Mouse (Mus musculus) heart, postnatal 0 days (tissue): ENCODE measurements at regions not wholly inside any gene's neighbourhood (a gene's known extent, or its start where the extent isn't known, plus 50 kb on each side); places are given as distances from the start of the nearest gene placed in this dataset.

Experiments
- ATAC-seq: fragments of 200-750 bp; cut with Nextera tagmentation; 2 replicates; pipeline ENCODE4 v1.8.0; 2017; ENCODE audit warnings: low read depth, moderate number of reproducible peaks, moderate library complexity; ENCODE audit not compliant: insufficient read depth
- DNase-seq: peaks from one replicate; pipeline ENCODE4 v3.0.0-alpha.2; 2016; ENCODE audit warnings: low spot score
- H3K27ac ChIP-seq: fragments of 300-500 bp; sonication (generic); 2 replicates; pipeline ENCODE4 v1.5.1; 2014; ENCODE audit warnings: low read depth, mild to moderate bottlenecking
- H3K27me3 ChIP-seq: fragments of 300-500 bp; sonication (generic); 2 replicates; pipeline ENCODE4 v1.6.1; 2014; ENCODE audit warnings: low read length, mixed read lengths; ENCODE audit not compliant: control insufficient read depth, insufficient read depth
- H3K36me3 ChIP-seq: fragments of 300-500 bp; sonication (generic); replicated peaks from 2 replicates; pipeline ENCODE4 v1.6.1; 2014; ENCODE audit warnings: low read length, mixed read lengths; ENCODE audit not compliant: control insufficient read depth, insufficient read depth
- H3K4me1 ChIP-seq: fragments of 300-500 bp; sonication (generic); 2 replicates; pipeline ENCODE4 v1.6.1; 2014; ENCODE audit warnings: antibody characterized with exemption; ENCODE audit not compliant: control insufficient read depth, insufficient read depth
- H3K4me2 ChIP-seq: fragments of 300-500 bp; sonication (generic); 2 replicates; pipeline ENCODE4 v1.6.1; 2014; ENCODE audit warnings: low read depth, mild to moderate bottlenecking, low read length, moderate library complexity
- H3K4me3 ChIP-seq: fragments of 300-500 bp; sonication (generic); 2 replicates; pipeline ENCODE4 v1.5.1; 2014; ENCODE audit warnings: low read depth, low read length
- H3K9ac ChIP-seq: fragments of 300-500 bp; sonication (generic); replicated peaks from 2 replicates; pipeline ENCODE4 v1.6.1; 2014; ENCODE audit warnings: low read depth, low read length, mixed read lengths
- H3K9me3 ChIP-seq: fragments of 300-500 bp; sonication (generic); replicated peaks from 2 replicates; pipeline ENCODE4 v1.6.1; 2016; ENCODE audit warnings: low read length; ENCODE audit not compliant: control insufficient read depth
- CTCF ChIP-seq: IDR thresholded peaks from 2 replicates; pipeline ENCODE4 v1.5.1; 2016; ENCODE audit warnings: antibody characterized with exemption, control low read depth, low read depth
- EP300 ChIP-seq: IDR thresholded peaks from 2 replicates; pipeline ENCODE4 v1.6.1; 2016; ENCODE audit warnings: antibody characterized with exemption, low read depth
- WGBS: fragments of 180-500 bp; shearing (Covaris S2); extraction: QIAGEN DNeasy Blood & Tissue Kit; methylation state at CpG from one replicate; pipeline ENCODE4 v1.1.7; 2014; 5-methylcytosine and 5-hydroxymethylcytosine counted together

- Histone ChIP-seq H3K27ac (no peak overlapping the region), H3K9ac (no peak overlapping the region), H3K4me2 (no peak overlapping the region), H3K4me1 (no peaks in the 10 kb centered on the region), H3K27me3 (no peaks in the 10 kb centered on the region), H3K36me3 (no peaks in the 10 kb centered on the region), H3K4me3 (no peak overlapping the region), H3K9me3 (no peaks in the 10 kb centered on the region)
- 78% methylated on average over 9 of the region's 9 CpGs for WGBS
- ATAC-seq (no peak), DNase-seq (no peak)
- TF ChIP-seq CTCF (no peak), EP300 (no peak)
Measured at GRCm38 (mm10) chr3:128054031-128054430, 157.9 kb upstream of the Fam241a start.

DNA sequence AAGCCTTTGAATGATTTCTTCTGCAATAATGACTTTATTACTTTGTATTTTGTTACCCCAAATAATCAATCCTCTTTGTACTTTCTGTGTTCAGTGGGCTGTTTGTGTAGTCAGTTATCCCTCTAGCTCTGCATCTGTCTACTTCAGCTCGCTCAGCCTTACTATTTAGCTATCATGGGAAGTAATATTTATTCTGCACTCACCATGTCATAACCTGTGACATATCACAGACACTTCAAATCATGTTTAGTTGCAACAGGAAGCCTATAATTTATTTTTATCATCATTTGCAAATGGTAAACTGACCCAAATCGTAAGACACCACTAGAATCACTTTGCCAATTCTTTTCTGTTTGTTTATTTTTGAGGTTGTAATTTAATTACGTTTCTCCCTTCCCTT, 147.6 kb upstream of the Fam241a start:
- no peak for TF ChIP-seq EP300
- Histone ChIP-seq H3K36me3 (no peaks in the 10 kb centered on the region), H3K9me3 (no peaks in the 10 kb centered on the region), H3K4me2 (no peak overlapping the region), H3K9ac (no peak overlapping the region), H3K27ac (no peak overlapping the region), H3K4me3 (no peak overlapping the region), H3K27me3 (no peaks in the 10 kb centered on the region), H3K4me1 (no peaks in the 10 kb centered on the region)
- ATAC-seq: no peak
- DNase-seq: no peak
- 77% methylated on average over 3 of the region's 3 CpGs for WGBS

DNA sequence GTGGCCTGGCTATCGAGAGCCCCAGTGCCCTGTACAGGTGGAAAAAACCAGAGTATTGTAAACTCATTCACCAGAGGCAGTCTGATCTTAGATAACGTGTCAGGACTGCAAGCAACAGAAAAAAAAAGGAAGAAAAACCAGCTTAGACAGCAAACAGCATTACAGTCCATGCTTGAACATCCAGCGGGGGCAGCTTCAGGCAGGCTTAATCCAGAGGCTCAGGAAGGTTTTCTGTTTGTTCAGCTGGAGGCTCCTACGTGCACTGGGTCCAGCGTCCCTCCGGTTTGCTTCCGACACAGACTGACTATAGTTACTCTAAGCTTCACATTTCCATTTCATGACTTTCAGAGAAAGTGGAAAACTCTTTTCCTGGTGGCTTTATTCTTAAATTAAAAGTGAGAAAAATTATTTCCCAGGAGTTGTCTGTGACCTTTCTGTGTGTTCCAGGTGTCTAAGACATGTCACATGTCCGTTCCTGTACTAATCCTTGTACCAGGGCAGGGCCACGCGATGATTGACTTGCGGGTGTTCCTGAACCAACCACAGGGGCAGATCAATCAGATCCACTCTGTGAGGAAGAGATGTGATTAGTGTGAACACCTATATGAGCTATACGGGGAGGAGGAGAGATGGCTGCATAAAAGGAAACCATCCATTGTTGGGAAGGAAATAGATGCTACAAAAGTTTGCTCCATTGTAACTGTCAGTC, 144.4 kb upstream of the Fam241a start:
- H3K27me3 ChIP-seq: no peaks in the 10 kb centered on the region
- ATAC-seq (no peak), DNase-seq (no peak)
- H3K9me3 ChIP-seq: no peaks in the 10 kb centered on the region
- H3K4me1 ChIP-seq: no peaks in the 10 kb centered on the region
- TF ChIP-seq CTCF (no peak), EP300 (no peak)
- no peak overlapping the region for H3K4me2 ChIP-seq
- H3K4me3 ChIP-seq: no peak overlapping the region
- 53% methylated on average over 12 of the region's 12 CpGs for WGBS
- H3K9ac ChIP-seq: no peak overlapping the region
- no peaks in the 10 kb centered on the region for H3K36me3 ChIP-seq
- H3K27ac ChIP-seq: no peak overlapping the region

DNA sequence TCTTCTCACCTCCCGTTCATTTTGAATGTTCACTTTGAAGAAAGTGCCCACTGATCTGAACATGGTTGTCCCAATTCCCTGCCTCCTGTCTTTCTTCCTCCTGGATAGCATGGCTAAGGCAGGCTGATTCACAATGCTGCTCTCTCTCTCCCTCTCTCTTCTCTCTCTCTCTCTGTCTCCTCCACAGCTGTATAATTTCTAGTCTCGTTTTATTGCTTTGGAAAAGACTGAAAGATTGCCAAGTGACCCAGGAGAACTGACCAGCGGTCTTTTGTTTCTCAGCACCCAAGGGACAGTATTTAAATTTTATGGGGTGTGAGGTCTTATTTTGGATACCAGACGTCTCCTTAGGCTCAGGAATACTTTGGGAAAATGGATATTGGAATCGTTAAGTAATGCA, 143.1 kb upstream of the Fam241a start:
- no peak for TF ChIP-seq CTCF
- TF ChIP-seq EP300: no peak
- Histone ChIP-seq H3K9ac (no peak overlapping the region), H3K27ac (no peak overlapping the region), H3K4me3 (no peak overlapping the region), H3K27me3 (no peaks in the 10 kb centered on the region), H3K36me3 (no peaks in the 10 kb centered on the region), H3K4me2 (no peak overlapping the region), H3K9me3 (no peaks in the 10 kb centered on the region), H3K4me1 (no peaks in the 10 kb centered on the region)
- DNase-seq (no peak), ATAC-seq (no peak)
- 63% methylated on average over 5 of the region's 5 CpGs for WGBS

DNA sequence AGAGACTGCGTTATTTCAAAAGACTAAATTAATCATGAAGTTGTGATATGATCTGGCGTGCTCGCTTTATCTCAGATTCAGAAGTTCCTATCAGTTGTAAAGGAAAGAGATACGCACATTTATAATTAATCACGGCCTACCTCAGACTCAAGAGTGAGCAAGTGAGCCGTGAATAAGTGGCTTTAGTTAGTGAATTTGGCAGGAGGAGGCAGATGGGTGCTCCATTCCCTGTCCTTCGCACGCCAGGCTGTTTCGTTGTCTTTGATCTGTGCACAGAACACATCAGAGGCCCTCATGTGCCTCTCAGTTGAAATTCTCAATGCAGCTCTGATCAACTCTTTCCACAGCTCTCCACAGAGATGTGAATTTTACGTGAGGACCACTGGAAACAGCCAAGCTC, 140.4 kb upstream of the Fam241a start:
- no peak overlapping the region for H3K9ac ChIP-seq
- H3K4me1 ChIP-seq: no peaks in the 10 kb centered on the region
- H3K27me3 ChIP-seq: no peaks in the 10 kb centered on the region
- ATAC-seq: no peak
- H3K9me3 ChIP-seq: no peaks in the 10 kb centered on the region
- no peak overlapping the region for H3K4me2 ChIP-seq
- no peak overlapping the region for H3K4me3 ChIP-seq
- TF ChIP-seq CTCF (no peak), EP300 (no peak)
- WGBS: 78% methylated on average over 10 of the region's 10 CpGs
- no peak overlapping the region for H3K27ac ChIP-seq
- no peaks in the 10 kb centered on the region for H3K36me3 ChIP-seq
- no peak for DNase-seq

DNA sequence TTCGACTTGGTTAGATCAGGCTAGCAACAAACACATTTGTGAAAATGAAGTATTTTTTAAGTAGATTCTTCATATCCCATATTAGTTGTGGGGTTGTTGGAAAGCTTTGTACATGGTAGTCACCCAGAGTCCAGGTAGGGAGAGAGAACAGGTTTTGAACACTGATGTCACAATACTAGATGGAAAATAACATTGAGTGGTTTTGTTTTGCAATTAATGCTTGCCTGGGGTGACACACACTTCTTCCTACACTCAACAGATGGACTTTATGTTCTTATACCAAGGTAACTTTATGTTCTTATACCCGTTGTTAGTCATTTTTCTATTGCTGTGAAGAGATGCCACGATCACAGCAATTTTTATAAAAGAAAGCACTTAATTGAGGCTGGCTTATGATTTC, 134.2 kb upstream of the Fam241a start:
- Histone ChIP-seq H3K36me3 (no peaks in the 10 kb centered on the region), H3K9ac (no peak overlapping the region), H3K27ac (no peak overlapping the region), H3K9me3 (no peaks in the 10 kb centered on the region), H3K4me2 (no peak overlapping the region), H3K27me3 (no peaks in the 10 kb centered on the region), H3K4me3 (no peak overlapping the region), H3K4me1 (no peaks in the 10 kb centered on the region)
- ATAC-seq (no peak), DNase-seq (no peak)
- WGBS: 82% methylated on average over 3 of the region's 3 CpGs
- TF ChIP-seq CTCF: no peak
- no peak for TF ChIP-seq EP300
